Mouse (Mus musculus) MEL (cell line): ENCODE data around the gene Nras. TPM values are rescaled to one million over a fixed set of nuclear protein-coding genes. Genes with fewer than 3 reads are reported as not detected.

Experiments used
- DNase-seq: peaks from one replicate; pipeline ENCODE4 v3.0.0; 2011; ENCODE audit warnings: low read depth, low spot score
- H3K27ac ChIP-seq: 2 replicates; pipeline ENCODE4 v1.5.1; 2012; ENCODE audit warnings: low read depth, mild to moderate bottlenecking, control low read depth, low read length, moderate library complexity; ENCODE audit not compliant: control insufficient read depth
- H3K27me3 ChIP-seq, 2 experiments: fragments of 150-350 bp in 1 of 2; sonication (generic) in 1 of 2; 2 replicates each; pipeline ENCODE4 v1.6.1; 2012; ENCODE audit warnings: low read length in 2 of 2, mild to moderate bottlenecking in 2 of 2, improper control_type of control experiment in 1 of 2, moderate library complexity in 1 of 2; ENCODE audit not compliant: insufficient read depth in 2 of 2, control insufficient read depth in 1 of 2
- H3K36me3 ChIP-seq, 2 experiments: 2 replicates each; pipeline ENCODE4 v1.6.1; 2012 to 2014; ENCODE audit warnings: low read length in 2 of 2, improper control_type of control experiment in 1 of 2, inconsistent platforms in 1 of 2, mild to moderate bottlenecking in 1 of 2; ENCODE audit not compliant: insufficient read depth in 2 of 2, control insufficient read depth in 1 of 2
- H3K4me1 ChIP-seq, 2 experiments: fragments of 150-350 bp in 1 of 2; sonication (generic) in 1 of 2; 2 replicates each; pipeline ENCODE4 v1.6.1; 2012; ENCODE audit warnings: low read length in 2 of 2, improper control_type of control experiment in 1 of 2, mild to moderate bottlenecking in 1 of 2; ENCODE audit not compliant: insufficient read depth in 2 of 2, control insufficient read depth in 1 of 2
- H3K4me3 ChIP-seq, 2 experiments: fragments of 150-350 bp in 1 of 2; sonication (generic) in 1 of 2; 2 replicates each; pipeline ENCODE4 v1.5.1; 2012; ENCODE audit warnings: low read depth in 2 of 2, low read length in 2 of 2, mild to moderate bottlenecking in 2 of 2, moderate library complexity in 2 of 2, control low read depth in 1 of 2, improper control_type of control experiment in 1 of 2; ENCODE audit not compliant: control insufficient read depth in 1 of 2, insufficient read depth in 1 of 2
- H3K79me2 ChIP-seq: 2 replicates; pipeline ENCODE4 v1.6.1; 2012; ENCODE audit warnings: mild to moderate bottlenecking, low read length, moderate library complexity; ENCODE audit not compliant: control insufficient read depth, poor library complexity, insufficient read depth
- H3K9ac ChIP-seq: 2 replicates; pipeline ENCODE4 v1.6.1; 2012; ENCODE audit warnings: low read depth, mild to moderate bottlenecking, control low read depth, low read length, moderate library complexity; ENCODE audit not compliant: control insufficient read depth, poor library complexity, severe bottlenecking
- H3K9me3 ChIP-seq: fragments of 150-350 bp; sonication (generic); replicated peaks from 2 replicates; pipeline ENCODE4 v1.6.1; 2012; ENCODE audit warnings: mild to moderate bottlenecking, low read length, improper control_type of control experiment, moderate library complexity; ENCODE audit not compliant: insufficient read depth
- BHLHE40 ChIP-seq: IDR thresholded peaks from 2 replicates; pipeline ENCODE4 v1.6.1; 2012; ENCODE audit warnings: low read depth, mild to moderate bottlenecking, inconsistent platforms, low read length, improper control_type of control experiment, borderline replicate concordance
- CHD1 ChIP-seq: IDR thresholded peaks from 2 replicates; pipeline ENCODE4 v1.6.1; 2012; ENCODE audit warnings: low read depth, mild to moderate bottlenecking, inconsistent platforms, low read length, improper control_type of control experiment
- ELF1 ChIP-seq: IDR thresholded peaks from 2 replicates; pipeline ENCODE4 v1.6.1; 2014; ENCODE audit warnings: low read depth, mild to moderate bottlenecking, inconsistent platforms, low read length, improper control_type of control experiment, moderate library complexity
- EP300 ChIP-seq, 2 experiments: IDR thresholded peaks; 2 replicates each; pipeline ENCODE4 v1.6.1; 2011; ENCODE audit warnings: improper control_type of control experiment in 2 of 2, low read length in 2 of 2, low read depth in 1 of 2, mild to moderate bottlenecking in 1 of 2
- ETS1 ChIP-seq: IDR thresholded peaks from 2 replicates; pipeline ENCODE4 v1.6.1; 2012; ENCODE audit warnings: low read depth, mild to moderate bottlenecking, inconsistent platforms, low read length, improper control_type of control experiment, moderate library complexity
- GABPA ChIP-seq: IDR thresholded peaks from 2 replicates; pipeline ENCODE4 v1.6.1; 2012; ENCODE audit warnings: low read depth, mild to moderate bottlenecking, inconsistent platforms, low read length, improper control_type of control experiment, moderate library complexity
- GATA1 ChIP-seq: IDR thresholded peaks from 2 replicates; pipeline ENCODE4 v1.6.1; 2011; ENCODE audit warnings: low read depth, low read length, improper control_type of control experiment
- KAT2A ChIP-seq: conservative IDR thresholded peaks from 2 replicates; pipeline ENCODE4 v1.6.1; 2012; ENCODE audit warnings: low read depth, low read length, improper control_type of control experiment, inconsistent platforms
- POLR2A ChIP-seq, 2 experiments: IDR thresholded peaks; 2 replicates each; pipeline ENCODE4 v1.6.1; 2011 to 2012; ENCODE audit warnings: low read length in 2 of 2, mild to moderate bottlenecking in 2 of 2, control low read depth in 1 of 2, improper control_type of control experiment in 1 of 2, low read depth in 1 of 2, moderate library complexity in 1 of 2; ENCODE audit not compliant: control insufficient read depth in 1 of 2, insufficient read depth in 1 of 2, poor library complexity in 1 of 2
- POLR2AphosphoS2 ChIP-seq: IDR thresholded peaks from 2 replicates; pipeline ENCODE4 v1.6.1; 2011; ENCODE audit warnings: low read length, improper control_type of control experiment
- RCOR1 ChIP-seq: IDR thresholded peaks from 2 replicates; pipeline ENCODE4 v1.6.1; 2012; ENCODE audit warnings: low read depth, mild to moderate bottlenecking, inconsistent platforms, low read length, improper control_type of control experiment
- SMC3 ChIP-seq: IDR thresholded peaks from 2 replicates; pipeline ENCODE4 v1.6.1; 2011; ENCODE audit warnings: low read depth, low read length, improper control_type of control experiment
- TAL1 ChIP-seq: IDR thresholded peaks from 2 replicates; pipeline ENCODE4 v1.6.1; 2012; ENCODE audit warnings: mild to moderate bottlenecking, inconsistent platforms, low read length, moderate library complexity, mixed read lengths
- TBP ChIP-seq: IDR thresholded peaks from 2 replicates; pipeline ENCODE4 v1.8.0; 2011; ENCODE audit warnings: low read depth, low read length, improper control_type of control experiment
- UBTF ChIP-seq: IDR thresholded peaks from 2 replicates; pipeline ENCODE4 v1.6.1; 2012; ENCODE audit warnings: low read depth, mild to moderate bottlenecking, inconsistent platforms, low read length, improper control_type of control experiment, moderate library complexity, borderline replicate concordance; ENCODE audit not compliant: insufficient read depth
- ZKSCAN1 ChIP-seq: IDR thresholded peaks from 2 replicates; pipeline ENCODE4 v1.6.1; 2012; ENCODE audit warnings: low read depth, mild to moderate bottlenecking, inconsistent platforms, low read length, improper control_type of control experiment, moderate library complexity
- ZMIZ1 ChIP-seq: IDR thresholded peaks from 2 replicates; pipeline ENCODE4 v1.6.1; 2012; ENCODE audit warnings: low read depth, mild to moderate bottlenecking, inconsistent platforms, low read length, improper control_type of control experiment, moderate library complexity
- ZNF384 ChIP-seq: IDR thresholded peaks from 2 replicates; pipeline ENCODE4 v1.6.1; 2012; ENCODE audit warnings: low read depth, mild to moderate bottlenecking, inconsistent platforms, low read length, improper control_type of control experiment
- polyA plus RNA-seq, 2 experiments: library from polyadenylated mRNA; stranded (reverse) in 1 of 2; unstranded in 1 of 2; fragments of >175 nt in 1 of 2; fragments of >200 nt in 1 of 2; gene quantifications; 2 replicates each; pipeline versions ENCODE4 v1.2.1 to v1.2.4; 2012; ENCODE audit warnings: low replicate concordance in 2 of 2, low read depth in 1 of 2; ENCODE audit not compliant: insufficient read length in 2 of 2, insufficient read depth in 1 of 2, missing spikeins in 1 of 2
- total RNA-seq: library from RNA; depleted of rRNA; stranded (reverse); fragments of 300-350 nt; gene quantifications from 2 replicates; pipeline ENCODE4 v1.2.3, GENCODE M21; 2012

Nras gene
- total and polyA plus RNA-seq, 3 experiments, result 92.0 to 193 (median 95.3) TPM

DNA sequence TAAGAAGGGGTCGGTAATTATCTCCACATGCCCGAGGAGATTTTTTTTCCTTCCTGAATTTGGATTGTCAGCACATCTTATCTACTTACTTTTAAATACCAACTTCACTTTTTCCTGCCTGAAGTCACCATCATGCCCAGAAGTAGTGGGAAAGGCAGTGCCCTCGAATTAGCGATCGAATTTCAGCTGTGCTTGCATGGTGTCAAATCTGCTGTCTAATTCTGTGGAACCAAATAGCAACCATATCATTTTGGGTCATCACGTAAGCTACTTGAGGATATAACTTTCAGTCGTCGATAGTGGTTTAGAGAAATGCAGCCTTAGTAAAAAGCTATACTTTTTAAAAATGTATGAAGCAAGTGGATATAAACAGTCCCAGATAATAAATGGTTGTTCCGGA lies 18.4 kb downstream of the Nras start:
- Histone ChIP-seq H3K27ac (no peak overlapping the region), H3K27me3 (no peaks in the 10 kb centered on the region), H3K79me2 (no peaks in the 10 kb centered on the region), H3K9ac (no peak overlapping the region), H3K4me3 (no peak overlapping the region), H3K36me3 (no peaks in the 10 kb centered on the region), H3K9me3 (no peaks in the 10 kb centered on the region), H3K4me1 (no peaks in the 10 kb centered on the region)
- TF ChIP-seq EP300 (IDR thresholded peaks at IDR 0.05; ENCODE audit: low read depth in 1 of 2, low read length in 2 of 2) (no peak), ELF1 (no peak), POLR2A (IDR thresholded peaks at IDR 0.05; ENCODE audit: control insufficient read depth in 1 of 2, insufficient read depth in 1 of 2, low read depth in 1 of 2, low read length in 2 of 2, poor library complexity in 1 of 2) (no peak), ETS1 (no peak), UBTF (no peak), GABPA (no peak), CHD1 (no peak), ZKSCAN1 (no peak)
- no peak for DNase-seq

DNA sequence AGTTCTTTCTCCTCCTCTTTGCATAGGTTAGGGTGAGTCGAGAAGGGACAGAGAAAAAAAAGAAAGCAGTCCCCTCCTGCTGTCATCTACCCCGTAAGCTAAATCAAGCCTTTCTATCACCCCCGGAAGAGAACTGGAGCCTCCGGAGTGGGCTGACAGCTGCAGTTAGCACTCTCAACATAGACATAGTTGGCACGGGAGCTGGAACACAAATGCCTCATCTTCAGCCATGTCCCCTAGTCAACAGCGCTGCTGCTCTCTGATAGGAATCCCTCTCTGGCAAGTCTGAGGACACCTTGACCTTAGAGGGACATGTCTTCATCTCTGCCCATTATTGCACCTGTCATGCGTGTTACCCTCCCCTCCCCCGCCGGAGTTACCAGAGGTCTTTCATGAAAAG lies 21.2 kb downstream of the Nras start:
- no peak for DNase-seq
- no peak overlapping the region for H3K27ac ChIP-seq
- no peaks in the 10 kb centered on the region for H3K4me1 ChIP-seq
- peaks cover 2% of the 10 kb centered on the region in 2 experiments; a peak in 1 of 4 replicates for H3K27me3 ChIP-seq
- no peaks in the 10 kb centered on the region for H3K9me3 ChIP-seq
- no peaks in the 10 kb centered on the region for H3K79me2 ChIP-seq
- TF ChIP-seq ETS1 (no peak), RCOR1 (no peak), ZMIZ1 (no peak), KAT2A (no peak), TBP (no peak), TAL1 (no peak), POLR2AphosphoS2 (no peak)
- no peak overlapping the region for H3K9ac ChIP-seq
- H3K4me3 ChIP-seq, result no peak overlapping the region
- no peaks in the 10 kb centered on the region for H3K36me3 ChIP-seq

DNA sequence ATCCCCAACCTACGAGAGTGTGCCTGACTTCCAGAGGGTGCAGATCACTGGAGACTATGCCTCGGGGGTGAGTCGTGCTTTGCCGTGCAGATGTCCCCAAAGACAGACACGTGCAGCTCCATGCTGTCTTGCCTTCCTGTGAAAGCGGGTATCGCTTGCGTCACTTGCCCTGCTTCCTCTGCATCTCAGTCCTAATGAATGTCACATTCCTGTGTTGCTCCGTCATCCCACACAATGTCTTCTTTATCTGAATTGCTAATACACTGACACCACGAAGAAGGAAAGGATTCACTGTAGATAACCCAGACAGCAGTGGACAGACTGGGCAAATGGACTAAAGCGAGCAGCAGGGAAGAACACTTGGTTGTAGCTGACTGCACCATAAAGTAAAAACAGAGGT lies 23.0 kb downstream of the Nras start:
- DNase-seq, result no peak
- Histone ChIP-seq H3K36me3 (no peaks in the 10 kb centered on the region), H3K9me3 (no peaks in the 10 kb centered on the region), H3K79me2 (no peaks in the 10 kb centered on the region), H3K27me3 (peaks cover 2 to 7% of the 10 kb centered on the region in 2 experiments; a peak in 2 of 4 replicates), H3K4me3 (no peak overlapping the region), H3K27ac (no peak overlapping the region), H3K9ac (no peak overlapping the region), H3K4me1 (no peaks in the 10 kb centered on the region)
- TF ChIP-seq ZMIZ1 (no peak), GATA1 (no peak), SMC3 (no peak), ZNF384 (no peak), ZKSCAN1 (no peak), POLR2A (IDR thresholded peaks at IDR 0.05; ENCODE audit: control insufficient read depth in 1 of 2, insufficient read depth in 1 of 2, low read depth in 1 of 2, low read length in 2 of 2, poor library complexity in 1 of 2) (no peak), TBP (no peak), TAL1 (no peak), UBTF (no peak), BHLHE40 (no peak)
